Mouse (Mus musculus) G1E (cell line): ENCODE measurements around the gene Ddah1.

Source experiments
- CTCF ChIP-seq: IDR thresholded peaks from 2 replicates; pipeline ENCODE4 v1.5.1; 2012; ENCODE audit warnings: low read depth, low read length, inconsistent platforms, mixed read lengths
- GATA1 ChIP-seq: IDR thresholded peaks from 2 replicates; pipeline ENCODE4 v1.6.1; 2012; ENCODE audit warnings: borderline replicate concordance, low read length, inconsistent platforms, mixed read lengths
- TAL1 ChIP-seq: conservative IDR thresholded peaks from 2 replicates; pipeline ENCODE4 v1.6.1; 2012; ENCODE audit warnings: low read depth, low read length, inconsistent platforms, mixed read lengths

- no peak for TF ChIP-seq CTCF
- no peak for TF ChIP-seq GATA1
- TF ChIP-seq TAL1, result no peak
Observed at GRCm38 (mm10) chr3:145758561-145759378, at the start of gene Ddah1.
